Mouse (Mus musculus): ENCODE results near the gene Asb10. TPM values are rescaled to one million over a fixed set of nuclear protein-coding genes. Genes with fewer than 3 reads are reported as not detected.

Gene Asb10
- polyA plus RNA-seq, 1 experiment from 2014 or later: 0.17 TPM

- 20% methylated on average over 24 of the region's 24 CpGs for WGBS
- Histone ChIP-seq H3K27me3 (peaks cover 74% of the 10 kb centered on the region), H3K4me1 (replicated peaks) (peaks cover 16% of the 10 kb centered on the region), H3K9ac (replicated peaks) (no peak overlapping the region), H3K9me3 (no peaks in the 10 kb centered on the region), H3K36me3 (no peaks in the 10 kb centered on the region), H3K27ac (no peak overlapping the region), H3K4me3 (replicated peaks) (no peak overlapping the region), H3K4me2 (replicated peaks) (no peak overlapping the region)
- peak; percentile 63 for ATAC-seq
Measured at GRCm38 (mm10) chr5:24530042-24530689, 10.6 kb downstream of the Asb10 start.

- Histone ChIP-seq H3K4me2 (replicated peaks) (no peak overlapping the region), H3K36me3 (no peaks in the 10 kb centered on the region), H3K9me3 (no peaks in the 10 kb centered on the region), H3K9ac (replicated peaks) (no peak overlapping the region), H3K4me1 (replicated peaks) (peaks cover 16% of the 10 kb centered on the region), H3K4me3 (replicated peaks) (no peak overlapping the region), H3K27me3 (peaks cover 92% of the 10 kb centered on the region), H3K27ac (no peak overlapping the region)
- WGBS: 18% methylated on average over 6 of the region's 6 CpGs
- no peak for ATAC-seq
Measured at GRCm38 (mm10) chr5:24527780-24528179, 13.0 kb downstream of the Asb10 start.

GRCm38 (mm10) chr5:24526889-24527230 lies 13.9 kb downstream of the Asb10 start, which contains the start of gene Gbx1:
Gbx1 (minus strand) TSS chr5:24527202.
- Histone ChIP-seq H3K36me3 (no peaks in the 10 kb centered on the region), H3K4me2 (replicated peaks) (peak within 1 kb of the TSS; percentile 90), H3K4me3 (replicated peaks) (peak within 1 kb of the TSS; percentile 48), H3K27ac (no peak within 1 kb of the TSS), H3K9ac (replicated peaks) (peak within 1 kb of the TSS; percentile 63), H3K27me3 (peaks cover 93% of the 10 kb centered on the region), H3K4me1 (replicated peaks) (peaks cover 16% of the 10 kb centered on the region), H3K9me3 (no peaks in the 10 kb centered on the region)
- WGBS: under 1% methylated on average over 47 of the region's 49 CpGs
- ATAC-seq: 0 out of 2 replicates have a peak, but pooled peaks have one; percentile 15

- Histone ChIP-seq H3K4me3 (replicated peaks) (peak overlapping the region; percentile 48), H3K4me1 (replicated peaks) (peaks cover 16% of the 10 kb centered on the region), H3K9ac (replicated peaks) (peak overlapping the region; percentile 63), H3K9me3 (no peaks in the 10 kb centered on the region), H3K4me2 (replicated peaks) (peak overlapping the region; percentile 90), H3K27me3 (peaks cover 98% of the 10 kb centered on the region), H3K36me3 (no peaks in the 10 kb centered on the region), H3K27ac (no peak overlapping the region)
- ATAC-seq: peak; percentile 38
- under 1% methylated on average over 46 of the region's 109 CpGs for WGBS
Measured at GRCm38 (mm10) chr5:24526190-24526888, 14.4 kb downstream of the Asb10 start.

GRCm38 (mm10) chr5:24525360-24526189 lies 15.2 kb downstream of the Asb10 start:
- Histone ChIP-seq H3K9me3 (no peaks in the 10 kb centered on the region), H3K4me1 (replicated peaks) (peaks cover 16% of the 10 kb centered on the region), H3K9ac (replicated peaks) (peak overlapping the region; percentile 63; the same call in 1 of the 2 replicates), H3K27ac (no peak overlapping the region), H3K4me3 (replicated peaks) (peak overlapping the region; percentile 48), H3K27me3 (peaks cover 92% of the 10 kb centered on the region), H3K36me3 (no peaks in the 10 kb centered on the region), H3K4me2 (replicated peaks) (peak overlapping the region; percentile 90)
- WGBS: 3% methylated on average over 34 of the region's 34 CpGs
- no peak for ATAC-seq

- ATAC-seq: no peak
- no peak overlapping the region for H3K9ac ChIP-seq (replicated peaks)
- no peak overlapping the region for H3K4me2 ChIP-seq (replicated peaks)
- no peak overlapping the region for H3K4me3 ChIP-seq (replicated peaks)
- H3K36me3 ChIP-seq: no peaks in the 10 kb centered on the region
- 20% methylated on average over 4 of the region's 4 CpGs for WGBS
- H3K4me1 ChIP-seq (replicated peaks): peaks cover 16% of the 10 kb centered on the region
- H3K27me3 ChIP-seq: peaks cover 93% of the 10 kb centered on the region
- H3K27ac ChIP-seq: no peak overlapping the region
- H3K9me3 ChIP-seq: no peaks in the 10 kb centered on the region
Measured at GRCm38 (mm10) chr5:24524522-24524921, 16.3 kb downstream of the Asb10 start.

GRCm38 (mm10) chr5:24523806-24524205 lies 17.0 kb downstream of the Asb10 start:
- Histone ChIP-seq H3K27me3 (peaks cover 86% of the 10 kb centered on the region), H3K27ac (no peak overlapping the region), H3K4me2 (replicated peaks) (no peak overlapping the region), H3K4me3 (replicated peaks) (no peak overlapping the region), H3K4me1 (replicated peaks) (peaks cover 16% of the 10 kb centered on the region), H3K9ac (replicated peaks) (no peak overlapping the region), H3K36me3 (no peaks in the 10 kb centered on the region), H3K9me3 (no peaks in the 10 kb centered on the region)
- ATAC-seq: no peak
- WGBS: 32% methylated on average over 8 of the region's 8 CpGs

GRCm38 (mm10) chr5:24521366-24521765 lies 19.4 kb downstream of the Asb10 start:
- no peaks in the 10 kb centered on the region for H3K9me3 ChIP-seq
- H3K27ac ChIP-seq: no peak overlapping the region
- H3K4me3 ChIP-seq (replicated peaks): no peak overlapping the region
- peaks cover 68% of the 10 kb centered on the region for H3K27me3 ChIP-seq
- H3K4me1 ChIP-seq (replicated peaks): peaks cover 8% of the 10 kb centered on the region
- no peak overlapping the region for H3K4me2 ChIP-seq (replicated peaks)
- WGBS: 69% methylated on average over 8 of the region's 8 CpGs
- no peak overlapping the region for H3K9ac ChIP-seq (replicated peaks)
- H3K36me3 ChIP-seq: no peaks in the 10 kb centered on the region
- ATAC-seq: no peak

- H3K4me3 ChIP-seq (replicated peaks): no peak overlapping the region
- H3K4me2 ChIP-seq (replicated peaks): no peak overlapping the region
- no peaks in the 10 kb centered on the region for H3K36me3 ChIP-seq
- WGBS: 60% methylated on average over 8 of the region's 8 CpGs
- H3K4me1 ChIP-seq (replicated peaks): no peaks in the 10 kb centered on the region
- H3K9me3 ChIP-seq: no peaks in the 10 kb centered on the region
- no peak for ATAC-seq
- H3K9ac ChIP-seq (replicated peaks): no peak overlapping the region
- peaks cover 2% of the 10 kb centered on the region; the same call in 1 of the 2 replicates for H3K27me3 ChIP-seq
- no peak overlapping the region for H3K27ac ChIP-seq
Measured at GRCm38 (mm10) chr5:24512271-24512670, 28.5 kb downstream of the Asb10 start.

GRCm38 (mm10) chr5:24510635-24511034 lies 30.1 kb downstream of the Asb10 start:
- no peak overlapping the region for H3K4me2 ChIP-seq (replicated peaks)

GRCm38 (mm10) chr5:24508406-24508805 lies 32.4 kb downstream of the Asb10 start:
- 94% methylated on average over 7 of the region's 7 CpGs for WGBS
- peaks cover 20% of the 10 kb centered on the region for H3K27me3 ChIP-seq

More at GRCm38 (mm10) chr5:24510635-24511034, 30.1 kb downstream of the Asb10 start:
- peaks cover 2% of the 10 kb centered on the region; the same call in 1 of the 2 replicates for H3K27me3 ChIP-seq
- H3K9me3 ChIP-seq: no peaks in the 10 kb centered on the region
- no peaks in the 10 kb centered on the region for H3K36me3 ChIP-seq
- 59% methylated on average over 11 of the region's 11 CpGs for WGBS
- no peak overlapping the region for H3K27ac ChIP-seq
- H3K9ac ChIP-seq (replicated peaks): no peak overlapping the region
- no peak for ATAC-seq
- no peaks in the 10 kb centered on the region for H3K4me1 ChIP-seq (replicated peaks)
- H3K4me3 ChIP-seq (replicated peaks): no peak overlapping the region

GRCm38 (mm10) chr5:24505513-24505912 lies 35.3 kb downstream of the Asb10 start:
- WGBS: 42% methylated on average over 2 of the region's 2 CpGs
- Histone ChIP-seq H3K27me3 (peaks cover 28% of the 10 kb centered on the region), H3K9me3 (no peaks in the 10 kb centered on the region), H3K27ac (no peak overlapping the region), H3K4me3 (replicated peaks) (no peak overlapping the region), H3K9ac (replicated peaks) (no peak overlapping the region), H3K36me3 (peaks cover 24% of the 10 kb centered on the region), H3K4me1 (replicated peaks) (peaks cover 11% of the 10 kb centered on the region), H3K4me2 (replicated peaks) (no peak overlapping the region)
- ATAC-seq: no peak

More at GRCm38 (mm10) chr5:24508406-24508805, 32.4 kb downstream of the Asb10 start:
- Histone ChIP-seq H3K4me2 (replicated peaks) (no peak overlapping the region), H3K36me3 (no peaks in the 10 kb centered on the region), H3K9ac (replicated peaks) (no peak overlapping the region), H3K4me3 (replicated peaks) (no peak overlapping the region), H3K4me1 (replicated peaks) (peaks cover 7% of the 10 kb centered on the region), H3K9me3 (no peaks in the 10 kb centered on the region), H3K27ac (no peak overlapping the region)
- ATAC-seq: no peak

Measured in midbrain, embryonic 13.5 days (tissue).